Mouse (Mus musculus) heart, adult 18-20 months (tissue): ENCODE measurements around the gene Pi4ka. TPM values are rescaled to one million over a fixed set of nuclear protein-coding genes. Genes with fewer than 3 reads are reported as not detected.

Experiments used
- DNase-seq, 2 experiments: peaks; one replicate each; pipeline ENCODE4 v3.0.0; 2021 to 2022; ENCODE audit warnings: mixed read lengths in 1 of 2
- long read RNA-seq, 2 experiments: library from polyadenylated mRNA; stranded (forward); transcript quantifications; one replicate each; pipeline ENCODE4 v2.0.0; 2021
- total RNA-seq, 2 experiments: library from RNA; stranded (reverse); gene quantifications; 2 replicates each; pipeline ENCODE4 v1.2.3; 2021

Pi4ka gene
- 10 to 100 TPM; 54.9 to 63.4 TPM for total RNA-seq
- long read RNA-seq, experiment 1, full-length matches to known transcripts: 4 of 19 reads
- long read RNA-seq, experiment 1, partial matches to known transcripts: 7 of 19 reads
- long read RNA-seq, experiment 1, other reads (novel, unspliced or antisense): 8 of 19 reads
- long read RNA-seq, experiment 2, partial matches to known transcripts: 6 of 16 reads
- long read RNA-seq, experiment 2, other reads (novel, unspliced or antisense): 7 of 16 reads

- peak; percentile 99 to 100 for DNase-seq
Observed at GRCm38 (mm10) chr16:17405736-17406443, at the start of gene Pi4ka, which contains the start of gene Snap29. Pi4ka (minus strand) TSS chr16:17406314. Snap29 (plus strand) TSS chr16:17405986.

GRCm38 (mm10) chr16:17452373-17452715 is 46.2 kb upstream of the Pi4ka start:
- DNase-seq: no peak

GRCm38 (mm10) chr16:17451541-17452372 is 45.6 kb upstream of the Pi4ka start, which contains the start of gene Crkl:
Crkl (plus strand) TSS chr16:17451987.
- DNase-seq: peak; percentile 98 to 99

GRCm38 (mm10) chr16:17432576-17432975 is 26.5 kb upstream of the Pi4ka start:
- peak; percentile 14 to 29 for DNase-seq

- DNase-seq: no peak
Observed at GRCm38 (mm10) chr16:17423021-17423420, 16.9 kb upstream of the Pi4ka start.

- peak; percentile 47 to 62 for DNase-seq
Observed at GRCm38 (mm10) chr16:17410209-17410608, 4.1 kb upstream of the Pi4ka start.

GRCm38 (mm10) chr16:17409046-17409445 is 2.9 kb upstream of the Pi4ka start:
- DNase-seq: peak; percentile 14 to 37

- no peak for DNase-seq
Observed at GRCm38 (mm10) chr16:17406512-17407231, 558 bp upstream of the Pi4ka start.

GRCm38 (mm10) chr16:17405271-17405696 is 830 bp downstream of the Pi4ka start:
- peak; percentile 74 to 79 for DNase-seq

- DNase-seq: peak; percentile 31 to 66
Observed at GRCm38 (mm10) chr16:17402855-17403254, 3.3 kb downstream of the Pi4ka start.

- DNase-seq: peak in 1 of 2 experiments; percentile 12
Observed at GRCm38 (mm10) chr16:17392784-17393183, 13.3 kb downstream of the Pi4ka start.

- no peak for DNase-seq
Observed at GRCm38 (mm10) chr16:17383594-17384326, 22.4 kb downstream of the Pi4ka start.

- DNase-seq: no peak
Observed at GRCm38 (mm10) chr16:17382306-17382705, 23.8 kb downstream of the Pi4ka start.

GRCm38 (mm10) chr16:17358787-17359186 is 47.3 kb downstream of the Pi4ka start:
- no peak for DNase-seq

GRCm38 (mm10) chr16:17356031-17356430 is 50.1 kb downstream of the Pi4ka start:
- no peak for DNase-seq

- DNase-seq: no peak
Observed at GRCm38 (mm10) chr16:17346766-17347165, 59.3 kb downstream of the Pi4ka start.

GRCm38 (mm10) chr16:17345813-17346155 is 60.3 kb downstream of the Pi4ka start:
- no peak for DNase-seq

GRCm38 (mm10) chr16:17345141-17345812 is 60.8 kb downstream of the Pi4ka start:
- DNase-seq: peak in 1 of 2 experiments; percentile 3

GRCm38 (mm10) chr16:17341847-17342246 is 64.3 kb downstream of the Pi4ka start:
- no peak for DNase-seq

- DNase-seq: no peak
Observed at GRCm38 (mm10) chr16:17340705-17341104, 65.4 kb downstream of the Pi4ka start.

GRCm38 (mm10) chr16:17339701-17340100 is 66.4 kb downstream of the Pi4ka start:
- peak; percentile 7 to 14 for DNase-seq
